Mouse (Mus musculus) brain, adult 2 months (tissue): ENCODE measurements around the gene Prss22.

ENCODE experiments used
- DNase-seq: peaks from one replicate; pipeline ENCODE4 v3.0.0; 2011; ENCODE audit warnings: low read depth, low spot score

The Prss22 gene

GRCm38 (mm10) chr17:23997901-23998300, at the start of gene Prss22:
TSS of gene Prss22 (minus strand) at chr17:23998100.
- no peak for DNase-seq

GRCm38 (mm10) chr17:24046026-24046425, 48.1 kb upstream of the Prss22 start:
- DNase-seq = no peak

GRCm38 (mm10) chr17:24045608-24046007, 47.7 kb upstream of the Prss22 start:
- DNase-seq = no peak

- DNase-seq = no peak
These were observed 46.6 kb upstream of the Prss22 start for GRCm38 (mm10) chr17:24044482-24044881.

- no peak for DNase-seq
These were observed 39.9 kb upstream of the Prss22 start, which contains the start of gene Prss27 for GRCm38 (mm10) chr17:24037844-24038243. TSS of gene Prss27 (plus strand) at chr17:24038144.

GRCm38 (mm10) chr17:24037360-24037759, 39.5 kb upstream of the Prss22 start:
- no peak for DNase-seq

- no peak for DNase-seq
These were observed 39.1 kb upstream of the Prss22 start for GRCm38 (mm10) chr17:24036954-24037353.

GRCm38 (mm10) chr17:24035087-24035486, 37.2 kb upstream of the Prss22 start:
- no peak for DNase-seq

- DNase-seq = no peak
These were observed 32.7 kb upstream of the Prss22 start for GRCm38 (mm10) chr17:24030551-24030950.

- peak; percentile 54 for DNase-seq
These were observed 31.6 kb upstream of the Prss22 start for GRCm38 (mm10) chr17:24029477-24029876.

GRCm38 (mm10) chr17:24021375-24022199, 23.7 kb upstream of the Prss22 start:
- DNase-seq = peak; percentile 18

- DNase-seq = no peak
These were observed 22.8 kb upstream of the Prss22 start for GRCm38 (mm10) chr17:24020696-24021095.

GRCm38 (mm10) chr17:24015727-24016126, 17.8 kb upstream of the Prss22 start:
- peak; percentile 31 for DNase-seq

- no peak for DNase-seq
These were observed 16.6 kb upstream of the Prss22 start for GRCm38 (mm10) chr17:24014433-24014965.

GRCm38 (mm10) chr17:24012921-24013320, 15.0 kb upstream of the Prss22 start:
- no peak for DNase-seq

- DNase-seq = no peak
These were observed 11.7 kb upstream of the Prss22 start for GRCm38 (mm10) chr17:24009617-24010016.

GRCm38 (mm10) chr17:24008105-24008504, 10.2 kb upstream of the Prss22 start:
- DNase-seq = no peak

- no peak for DNase-seq
These were observed 9.5 kb upstream of the Prss22 start for GRCm38 (mm10) chr17:24007391-24007790.

GRCm38 (mm10) chr17:24006930-24007329, 9.0 kb upstream of the Prss22 start:
- no peak for DNase-seq

GRCm38 (mm10) chr17:24005049-24005448, 7.1 kb upstream of the Prss22 start:
- no peak for DNase-seq

GRCm38 (mm10) chr17:24004071-24004665, 6.3 kb upstream of the Prss22 start:
- DNase-seq = peak; percentile 25

GRCm38 (mm10) chr17:24000404-24000803, 2.5 kb upstream of the Prss22 start:
- peak; percentile 88 for DNase-seq

GRCm38 (mm10) chr17:23998383-23998782, 483 bp upstream of the Prss22 start:
- DNase-seq = no peak
